Mouse (Mus musculus): Measurements from ENCODE around the gene Wdsub1. TPM values are rescaled to one million over a fixed set of nuclear protein-coding genes. Genes with fewer than 3 reads are reported as not detected.
A peak's percentile ranks its signal among the peaks of the same experiment; 100 is the strongest.

The Wdsub1 gene
- polyA plus RNA-seq, 1 experiment = 6.0 TPM

GRCm38 (mm10) chr2:59829718-59830117 is 52.7 kb downstream of the Wdsub1 start:
- TF ChIP-seq GATA1 (IDR thresholded peaks at IDR 0.05; ENCODE audit: borderline replicate concordance, low read length) (no peak), FLI1 (IDR thresholded peaks at IDR 0.05; ENCODE audit: low read length) (no peak)
- Histone ChIP-seq H3K36me3 (replicated peaks; ENCODE audit: low read length) (peaks cover 16% of the 10 kb centered on the region), H3K9me3 (no peaks in the 10 kb centered on the region), H3K4me1 (peaks cover 31% of the 10 kb centered on the region), H3K4me3 (replicated peaks) (no peak overlapping the region), H3K27me3 (replicated peaks) (peaks cover 5% of the 10 kb centered on the region)

- Histone ChIP-seq H3K4me3 (replicated peaks) (no peak overlapping the region), H3K4me1 (peaks cover 38% of the 10 kb centered on the region), H3K9me3 (no peaks in the 10 kb centered on the region), H3K36me3 (replicated peaks; ENCODE audit: low read length) (peaks cover 14% of the 10 kb centered on the region), H3K27me3 (replicated peaks) (peaks cover 5% of the 10 kb centered on the region)
- TF ChIP-seq FLI1 (IDR thresholded peaks at IDR 0.05; ENCODE audit: low read length) (no peak), GATA1 (IDR thresholded peaks at IDR 0.05; ENCODE audit: borderline replicate concordance, low read length) (no peak)
Observed at GRCm38 (mm10) chr2:59828777-59829508, 53.4 kb downstream of the Wdsub1 start.

- Histone ChIP-seq H3K36me3 (replicated peaks; ENCODE audit: low read length) (peaks cover 6% of the 10 kb centered on the region), H3K4me3 (replicated peaks) (no peak overlapping the region), H3K9me3 (no peaks in the 10 kb centered on the region), H3K27me3 (replicated peaks) (peaks cover 5% of the 10 kb centered on the region), H3K4me1 (peaks cover 44% of the 10 kb centered on the region)
- TF ChIP-seq FLI1 (IDR thresholded peaks at IDR 0.05; ENCODE audit: low read length) (no peak), GATA1 (IDR thresholded peaks at IDR 0.05; ENCODE audit: borderline replicate concordance, low read length) (no peak)
Observed at GRCm38 (mm10) chr2:59828103-59828655, 54.2 kb downstream of the Wdsub1 start.

- no peak for TF ChIP-seq FLI1 (IDR thresholded peaks at IDR 0.05; ENCODE audit: low read length)
- TF ChIP-seq GATA1 (IDR thresholded peaks at IDR 0.05; ENCODE audit: borderline replicate concordance, low read length) = no peak
- no peaks in the 10 kb centered on the region for H3K9me3 ChIP-seq
Observed at GRCm38 (mm10) chr2:59825380-59825779, 57.0 kb downstream of the Wdsub1 start.

GRCm38 (mm10) chr2:59824289-59824688 is 58.1 kb downstream of the Wdsub1 start:
- Histone ChIP-seq H3K36me3 (replicated peaks; ENCODE audit: low read length) (peaks cover 26% of the 10 kb centered on the region), H3K27me3 (replicated peaks) (no peaks in the 10 kb centered on the region), H3K4me1 (peaks cover 39% of the 10 kb centered on the region), H3K9me3 (no peaks in the 10 kb centered on the region), H3K4me3 (replicated peaks) (no peak overlapping the region)
- TF ChIP-seq GATA1 (IDR thresholded peaks at IDR 0.05; ENCODE audit: borderline replicate concordance, low read length) (no peak), FLI1 (IDR thresholded peaks at IDR 0.05; ENCODE audit: low read length) (no peak)

More at GRCm38 (mm10) chr2:59825380-59825779, 57.0 kb downstream of the Wdsub1 start:
- H3K27me3 ChIP-seq (replicated peaks) = no peaks in the 10 kb centered on the region
- peaks cover 15% of the 10 kb centered on the region for H3K36me3 ChIP-seq (replicated peaks; ENCODE audit: low read length)
- no peak overlapping the region for H3K4me3 ChIP-seq (replicated peaks)
- peaks cover 40% of the 10 kb centered on the region for H3K4me1 ChIP-seq

GRCm38 (mm10) chr2:59821044-59821443 is 61.3 kb downstream of the Wdsub1 start:
- peaks cover 32% of the 10 kb centered on the region for H3K4me1 ChIP-seq
- TF ChIP-seq GATA1 (IDR thresholded peaks at IDR 0.05; ENCODE audit: borderline replicate concordance, low read length) = no peak
- TF ChIP-seq FLI1 (IDR thresholded peaks at IDR 0.05; ENCODE audit: low read length) = no peak
- H3K36me3 ChIP-seq (replicated peaks; ENCODE audit: low read length) = peaks cover 42% of the 10 kb centered on the region
- H3K27me3 ChIP-seq (replicated peaks) = no peaks in the 10 kb centered on the region
- no peaks in the 10 kb centered on the region for H3K9me3 ChIP-seq
- no peak overlapping the region for H3K4me3 ChIP-seq (replicated peaks)

GRCm38 (mm10) chr2:59820088-59820487 is 62.3 kb downstream of the Wdsub1 start:
- Histone ChIP-seq H3K9me3 (no peaks in the 10 kb centered on the region), H3K4me1 (peaks cover 36% of the 10 kb centered on the region), H3K36me3 (replicated peaks; ENCODE audit: low read length) (peaks cover 46% of the 10 kb centered on the region), H3K4me3 (replicated peaks) (no peak overlapping the region), H3K27me3 (replicated peaks) (no peaks in the 10 kb centered on the region)
- TF ChIP-seq FLI1 (IDR thresholded peaks at IDR 0.05; ENCODE audit: low read length) (no peak), GATA1 (IDR thresholded peaks at IDR 0.05; ENCODE audit: borderline replicate concordance, low read length) (no peak)

GRCm38 (mm10) chr2:59819415-59819814 is 63.0 kb downstream of the Wdsub1 start:
- Histone ChIP-seq H3K36me3 (replicated peaks; ENCODE audit: low read length) (peaks cover 46% of the 10 kb centered on the region), H3K4me3 (replicated peaks) (no peak overlapping the region), H3K4me1 (peaks cover 41% of the 10 kb centered on the region), H3K27me3 (replicated peaks) (no peaks in the 10 kb centered on the region), H3K9me3 (no peaks in the 10 kb centered on the region)
- TF ChIP-seq FLI1 (IDR thresholded peaks at IDR 0.05; ENCODE audit: low read length) (no peak), GATA1 (IDR thresholded peaks at IDR 0.05; ENCODE audit: borderline replicate concordance, low read length) (no peak)

GRCm38 (mm10) chr2:59818663-59819062 is 63.7 kb downstream of the Wdsub1 start:
- Histone ChIP-seq H3K27me3 (replicated peaks) (no peaks in the 10 kb centered on the region), H3K4me1 (peaks cover 33% of the 10 kb centered on the region), H3K9me3 (no peaks in the 10 kb centered on the region), H3K4me3 (replicated peaks) (peak overlapping the region; percentile 43), H3K36me3 (replicated peaks; ENCODE audit: low read length) (peaks cover 42% of the 10 kb centered on the region)
- TF ChIP-seq FLI1 (IDR thresholded peaks at IDR 0.05; ENCODE audit: low read length) (no peak), GATA1 (IDR thresholded peaks at IDR 0.05; ENCODE audit: borderline replicate concordance, low read length) (no peak)

- peaks cover 31% of the 10 kb centered on the region for H3K36me3 ChIP-seq (replicated peaks; ENCODE audit: low read length)
- no peaks in the 10 kb centered on the region for H3K9me3 ChIP-seq
- H3K4me3 ChIP-seq (replicated peaks) = no peak overlapping the region
- TF ChIP-seq FLI1 (IDR thresholded peaks at IDR 0.05; ENCODE audit: low read length) (no peak), GATA1 (IDR thresholded peaks at IDR 0.05; ENCODE audit: borderline replicate concordance, low read length) (no peak)
- peaks cover 1% of the 10 kb centered on the region for H3K27me3 ChIP-seq (replicated peaks)
- H3K4me1 ChIP-seq = peaks cover 34% of the 10 kb centered on the region
Observed at GRCm38 (mm10) chr2:59814997-59815396, 67.4 kb downstream of the Wdsub1 start.
